Mouse (Mus musculus) hematopoietic multipotent progenitor cell, adult 10-12 weeks (in vitro differentiated cells): ENCODE data around the gene Fgg. TPM values are rescaled to one million over a fixed set of nuclear protein-coding genes. Genes with fewer than 3 reads are reported as not detected.

ENCODE experiments used
- polyA plus RNA-seq: library from polyadenylated mRNA; stranded (reverse); fragments of >175 nt; gene quantifications from 2 replicates; pipeline ENCODE4 v1.2.3, GENCODE M21; 2012; ENCODE audit warnings: low replicate concordance

Gene Fgg
- polyA plus RNA-seq: not detected in 2 replicates

GRCm38 (mm10) chr3:83007557-83007956 is at the start of gene Fgg:
Gene Fgg, plus strand, starts transcription at chr3:83007724.

GRCm38 (mm10) chr3:83025475-83026301 is 18.2 kb downstream of the Fgg start, which contains the start of gene Fga:
Gene Fga, plus strand, starts transcription at chr3:83026076.

GRCm38 (mm10) chr3:83049680-83050079 is 42.2 kb downstream of the Fgg start, which contains the start of gene Fgb:
Gene Fgb, minus strand, starts transcription at chr3:83049863.

GRCm38 (mm10) chr3:83055281-83056038 is 47.9 kb downstream of the Fgg start, which contains the start of gene Plrg1:
Gene Plrg1, plus strand, starts transcription at chr3:83055522.

Other genes starting within 250 kb of the Fgg start
- gene Rbm46, start 131.2 kb upstream of the Fgg start, polyA plus RNA-seq: not detected in 2 replicates
- gene Lrat, start 103.8 kb upstream of the Fgg start, polyA plus RNA-seq: not detected in 2 replicates
- gene Fga, start 18.4 kb downstream of the Fgg start, polyA plus RNA-seq: not detected in 2 replicates
- not detected in 2 replicates for gene Fgb, start 42.1 kb downstream of the Fgg start, polyA plus RNA-seq
- gene Plrg1, start 47.8 kb downstream of the Fgg start, polyA plus RNA-seq: 4.4 and 6.3 TPM in 2 replicates
- gene Dchs2, start 120.2 kb downstream of the Fgg start, polyA plus RNA-seq: not detected in 2 replicates